Mouse (Mus musculus) liver, adult 10 weeks (tissue): Measurements from ENCODE around the gene Rhbdd2. TPM values are rescaled to one million over a fixed set of nuclear protein-coding genes. Genes with fewer than 3 reads are reported as not detected.

Experiments
- polyA plus RNA-seq: library from polyadenylated mRNA; stranded (reverse); fragments of 350-450 nt; fragmentation: Illumina TruSeq; extraction: RNeasy Lipid Tissue Mini Kit (QIAGEN cat#74804); gene quantifications from one replicate; pipeline ENCODE4 v1.2.3, GENCODE M21; 2014; ENCODE audit warnings: low read depth, low replicate concordance

The Rhbdd2 gene
- 5.1 TPM for polyA plus RNA-seq

GRCm38 (mm10) chr5:135632117-135632796 is at the start of gene Rhbdd2:
Gene Rhbdd2, plus strand, starts transcription at chr5:135632618.

GRCm38 (mm10) chr5:135669741-135670275 is 37.4 kb downstream of the Rhbdd2 start, which contains the start of gene Por:
Gene Por, plus strand, starts transcription at chr5:135670033.

Other genes with a start within 250 kb of the Rhbdd2 start
- 1.3 TPM for gene Pom121, start 238.1 kb upstream of the Rhbdd2 start, polyA plus RNA-seq
- gene Hip1, start 87.5 kb upstream of the Rhbdd2 start, polyA plus RNA-seq: 2.4 TPM
- gene Ccl26, start 69.0 kb upstream of the Rhbdd2 start, polyA plus RNA-seq: not detected
- 0.90 TPM for gene Ccl24, start 59.6 kb upstream of the Rhbdd2 start, polyA plus RNA-seq
- gene Por, start 37.4 kb downstream of the Rhbdd2 start, polyA plus RNA-seq: 72.4 TPM
- gene Tmem120a, start 111.8 kb downstream of the Rhbdd2 start, polyA plus RNA-seq: 12.1 TPM
- not detected for gene Styxl1, start 145.8 kb downstream of the Rhbdd2 start, polyA plus RNA-seq
- gene Mdh2, start 145.9 kb downstream of the Rhbdd2 start, polyA plus RNA-seq: 39.5 TPM
- gene Srrm3, start 174.3 kb downstream of the Rhbdd2 start, polyA plus RNA-seq: not detected